Mouse (Mus musculus): ENCODE results near the gene Lrrc2. TPM values are rescaled to one million over a fixed set of nuclear protein-coding genes. Genes with fewer than 3 reads are reported as not detected.

Gene Lrrc2
- polyA plus RNA-seq, 1 experiment from 2014 or later = 0.06 TPM

- H3K9ac ChIP-seq (ENCODE audit: low read depth, low read length) = no peak overlapping the region
- DNase-seq (ENCODE audit: low spot score) = no peak
- 92% methylated on average over 9 of the region's 9 CpGs for WGBS
- ATAC-seq (ENCODE audit: low FRiP score) = no peak
- no peaks in the 10 kb centered on the region for H3K27me3 ChIP-seq (ENCODE audit: control insufficient read depth, insufficient read depth, low read length)
- H3K27ac ChIP-seq (ENCODE audit: low read depth, low read length) = no peak overlapping the region
- no peaks in the 10 kb centered on the region for H3K9me3 ChIP-seq (ENCODE audit: control insufficient read depth, low read length)
- H3K36me3 ChIP-seq (ENCODE audit: control insufficient read depth, insufficient read depth, low read length) = no peaks in the 10 kb centered on the region
- H3K4me3 ChIP-seq (ENCODE audit: low read depth, low read length) = no peak overlapping the region
- no peak overlapping the region for H3K4me2 ChIP-seq (replicated peaks; ENCODE audit: low read depth, low read length)
- H3K4me1 ChIP-seq (replicated peaks; ENCODE audit: control insufficient read depth, insufficient read depth, low read length) = no peaks in the 10 kb centered on the region
These were observed 51.9 kb downstream of the Lrrc2 start for GRCm38 (mm10) chr9:111003279-111003678.

GRCm38 (mm10) chr9:111006544-111006943 lies 55.2 kb downstream of the Lrrc2 start:
- DNase-seq (ENCODE audit: low spot score) (no peak), ATAC-seq (ENCODE audit: low FRiP score) (no peak)
- no peaks in the 10 kb centered on the region for H3K9me3 ChIP-seq (ENCODE audit: control insufficient read depth, low read length)
- no peaks in the 10 kb centered on the region for H3K4me1 ChIP-seq (replicated peaks; ENCODE audit: control insufficient read depth, insufficient read depth, low read length)
- no peaks in the 10 kb centered on the region for H3K36me3 ChIP-seq (ENCODE audit: control insufficient read depth, insufficient read depth, low read length)
- H3K9ac ChIP-seq (ENCODE audit: low read depth, low read length) = no peak overlapping the region
- H3K27ac ChIP-seq (ENCODE audit: low read depth, low read length) = no peak overlapping the region
- WGBS = 92% methylated on average over 2 of the region's 2 CpGs
- no peak overlapping the region for H3K4me3 ChIP-seq (ENCODE audit: low read depth, low read length)
- no peaks in the 10 kb centered on the region for H3K27me3 ChIP-seq (ENCODE audit: control insufficient read depth, insufficient read depth, low read length)
- H3K4me2 ChIP-seq (replicated peaks; ENCODE audit: low read depth, low read length) = no peak overlapping the region

DNA sequence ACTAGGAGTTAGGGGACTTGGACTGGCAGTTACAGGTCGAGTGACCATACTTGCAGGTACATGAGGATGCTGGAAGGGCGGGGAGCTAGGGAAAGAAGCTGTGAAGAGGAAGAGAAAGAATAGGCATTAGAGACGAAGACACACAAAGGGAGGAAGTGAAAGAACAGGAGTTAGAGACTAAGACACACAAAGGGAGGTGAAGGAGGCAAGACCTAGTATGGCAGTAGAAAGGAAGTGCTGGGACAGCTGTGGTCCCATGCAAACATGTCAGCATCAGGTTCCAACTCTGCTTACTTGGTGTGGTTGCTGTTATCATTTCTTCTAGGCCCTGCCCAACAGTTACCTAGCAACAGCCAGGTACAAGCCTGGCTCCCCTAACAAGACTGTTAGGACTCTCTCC lies 58.4 kb downstream of the Lrrc2 start:
- WGBS = 73% methylated on average over 3 of the region's 3 CpGs
- ATAC-seq (ENCODE audit: low FRiP score) = no peak
- H3K9ac ChIP-seq (ENCODE audit: low read depth, low read length) = no peak overlapping the region
- H3K27me3 ChIP-seq (ENCODE audit: control insufficient read depth, insufficient read depth, low read length) = no peaks in the 10 kb centered on the region
- H3K4me3 ChIP-seq (ENCODE audit: low read depth, low read length) = no peak overlapping the region
- H3K9me3 ChIP-seq (ENCODE audit: control insufficient read depth, low read length) = no peaks in the 10 kb centered on the region
- no peak overlapping the region for H3K27ac ChIP-seq (ENCODE audit: low read depth, low read length)
- H3K4me1 ChIP-seq (replicated peaks; ENCODE audit: control insufficient read depth, insufficient read depth, low read length) = no peaks in the 10 kb centered on the region
- H3K36me3 ChIP-seq (ENCODE audit: control insufficient read depth, insufficient read depth, low read length) = no peaks in the 10 kb centered on the region
- no peak for DNase-seq (ENCODE audit: low spot score)
- no peak overlapping the region for H3K4me2 ChIP-seq (replicated peaks; ENCODE audit: low read depth, low read length)

DNA sequence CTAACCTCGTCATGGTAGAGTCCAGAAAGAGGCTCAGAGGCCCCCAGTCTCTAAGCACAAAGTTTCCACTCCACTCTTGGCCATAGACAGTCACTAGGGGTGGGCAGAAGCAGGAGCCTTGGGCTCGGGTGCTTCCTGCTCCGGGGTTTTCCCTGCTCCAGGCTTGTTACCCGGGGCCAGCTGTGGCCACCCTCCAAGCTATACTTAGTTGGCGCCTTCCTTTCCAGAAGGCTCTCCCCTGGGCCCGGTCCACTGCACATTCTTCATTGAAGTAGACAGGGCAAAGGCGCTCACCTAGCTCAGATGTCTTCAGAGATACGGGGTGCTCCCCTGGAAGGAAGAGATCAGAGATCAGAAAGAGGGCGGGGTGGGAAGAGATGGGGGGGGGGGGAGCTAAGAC lies 60.2 kb downstream of the Lrrc2 start:
- Histone ChIP-seq H3K27ac (ENCODE audit: low read depth, low read length) (no peak overlapping the region), H3K9me3 (ENCODE audit: control insufficient read depth, low read length) (no peaks in the 10 kb centered on the region), H3K36me3 (ENCODE audit: control insufficient read depth, insufficient read depth, low read length) (no peaks in the 10 kb centered on the region), H3K4me1 (replicated peaks; ENCODE audit: control insufficient read depth, insufficient read depth, low read length) (no peaks in the 10 kb centered on the region), H3K4me3 (ENCODE audit: low read depth, low read length) (no peak overlapping the region), H3K27me3 (ENCODE audit: control insufficient read depth, insufficient read depth, low read length) (no peaks in the 10 kb centered on the region), H3K4me2 (replicated peaks; ENCODE audit: low read depth, low read length) (no peak overlapping the region), H3K9ac (ENCODE audit: low read depth, low read length) (no peak overlapping the region)
- DNase-seq (ENCODE audit: low spot score) (no peak), ATAC-seq (ENCODE audit: low FRiP score) (no peak)
- 77% methylated on average over 9 of the region's 9 CpGs for WGBS

DNA sequence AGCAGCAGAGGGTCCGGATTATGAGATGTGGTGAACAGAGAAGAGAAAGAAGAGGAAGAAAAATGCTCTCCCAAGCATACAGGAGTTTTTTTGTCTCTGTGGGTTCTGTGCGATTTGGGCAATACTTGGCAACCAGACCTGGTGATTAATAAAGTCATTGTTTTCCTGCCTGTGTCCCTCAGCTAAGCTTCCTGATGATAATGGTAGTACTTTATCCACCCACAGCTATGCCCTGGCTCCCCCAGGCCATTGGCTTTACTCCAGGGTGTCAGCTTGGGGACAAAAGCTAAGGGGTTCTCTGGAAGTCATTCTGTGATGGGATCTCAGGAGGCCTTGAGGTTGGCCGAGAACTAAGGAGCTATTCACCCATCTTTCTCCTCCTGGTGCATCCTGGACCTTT lies 60.7 kb downstream of the Lrrc2 start:
- H3K4me3 ChIP-seq (ENCODE audit: low read depth, low read length) = no peak overlapping the region
- no peaks in the 10 kb centered on the region for H3K36me3 ChIP-seq (ENCODE audit: control insufficient read depth, insufficient read depth, low read length)
- no peaks in the 10 kb centered on the region for H3K27me3 ChIP-seq (ENCODE audit: control insufficient read depth, insufficient read depth, low read length)
- ATAC-seq (ENCODE audit: low FRiP score) (no peak), DNase-seq (ENCODE audit: low spot score) (no peak)
- H3K9ac ChIP-seq (ENCODE audit: low read depth, low read length) = no peak overlapping the region
- H3K4me2 ChIP-seq (replicated peaks; ENCODE audit: low read depth, low read length) = no peak overlapping the region
- H3K27ac ChIP-seq (ENCODE audit: low read depth, low read length) = no peak overlapping the region
- H3K9me3 ChIP-seq (ENCODE audit: control insufficient read depth, low read length) = no peaks in the 10 kb centered on the region
- WGBS = 76% methylated on average over 3 of the region's 3 CpGs
- H3K4me1 ChIP-seq (replicated peaks; ENCODE audit: control insufficient read depth, insufficient read depth, low read length) = no peaks in the 10 kb centered on the region

DNA sequence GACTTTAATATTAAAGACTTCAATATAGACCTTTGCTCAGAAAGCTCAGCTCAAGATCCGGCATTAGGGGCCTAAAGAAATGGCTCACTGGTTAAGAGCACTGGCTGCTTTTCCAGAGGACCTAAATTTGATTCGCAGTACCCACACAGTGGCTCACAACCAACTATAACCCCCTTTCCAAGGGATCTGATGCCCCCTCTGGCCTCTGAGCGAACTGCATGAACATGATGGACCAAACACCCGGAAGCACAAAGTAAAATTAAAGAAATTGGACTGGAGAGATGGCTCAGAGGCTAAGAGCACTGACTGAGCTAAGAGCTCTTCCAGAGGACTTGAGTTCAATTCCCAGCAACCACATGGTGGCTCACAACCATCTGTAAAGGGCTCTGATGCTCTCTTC lies 64.3 kb downstream of the Lrrc2 start:
- H3K9me3 ChIP-seq (ENCODE audit: control insufficient read depth, low read length) = no peaks in the 10 kb centered on the region
- 84% methylated on average over 4 of the region's 4 CpGs for WGBS

GRCm38 (mm10) chr9:111019022-111019421 lies 67.7 kb downstream of the Lrrc2 start, which contains the start of gene Ltf:
TSS of gene Ltf (plus strand) at chr9:111019271.
- ATAC-seq (ENCODE audit: low FRiP score) (no peak), DNase-seq (ENCODE audit: low spot score) (no peak)
- H3K4me2 ChIP-seq (replicated peaks; ENCODE audit: low read depth, low read length) = no peak within 1 kb of the TSS
- H3K27ac ChIP-seq (ENCODE audit: low read depth, low read length) = no peak within 1 kb of the TSS
- H3K4me1 ChIP-seq (replicated peaks; ENCODE audit: control insufficient read depth, insufficient read depth, low read length) = no peaks in the 10 kb centered on the region
- no peaks in the 10 kb centered on the region for H3K27me3 ChIP-seq (ENCODE audit: control insufficient read depth, insufficient read depth, low read length)
- H3K4me3 ChIP-seq (ENCODE audit: low read depth, low read length) = no peak within 1 kb of the TSS
- H3K9ac ChIP-seq (ENCODE audit: low read depth, low read length) = no peak within 1 kb of the TSS
- no peaks in the 10 kb centered on the region for H3K36me3 ChIP-seq (ENCODE audit: control insufficient read depth, insufficient read depth, low read length)
- no peaks in the 10 kb centered on the region for H3K9me3 ChIP-seq (ENCODE audit: control insufficient read depth, low read length)
- 80% methylated on average over 5 of the region's 5 CpGs for WGBS

More for the DNA sequence above, 64.3 kb downstream of the Lrrc2 start:
- no peaks in the 10 kb centered on the region for H3K4me1 ChIP-seq (replicated peaks; ENCODE audit: control insufficient read depth, insufficient read depth, low read length)
- no peaks in the 10 kb centered on the region for H3K36me3 ChIP-seq (ENCODE audit: control insufficient read depth, insufficient read depth, low read length)
- no peaks in the 10 kb centered on the region for H3K27me3 ChIP-seq (ENCODE audit: control insufficient read depth, insufficient read depth, low read length)
- DNase-seq (ENCODE audit: low spot score) (no peak), ATAC-seq (ENCODE audit: low FRiP score) (no peak)
- no peak overlapping the region for H3K4me2 ChIP-seq (replicated peaks; ENCODE audit: low read depth, low read length)
- H3K4me3 ChIP-seq (ENCODE audit: low read depth, low read length) = no peak overlapping the region
- H3K9ac ChIP-seq (ENCODE audit: low read depth, low read length) = no peak overlapping the region
- H3K27ac ChIP-seq (ENCODE audit: low read depth, low read length) = no peak overlapping the region

- Histone ChIP-seq H3K27ac (ENCODE audit: low read depth, low read length) (no peak overlapping the region), H3K4me2 (replicated peaks; ENCODE audit: low read depth, low read length) (no peak overlapping the region), H3K9ac (ENCODE audit: low read depth, low read length) (no peak overlapping the region), H3K27me3 (ENCODE audit: control insufficient read depth, insufficient read depth, low read length) (no peaks in the 10 kb centered on the region), H3K4me1 (replicated peaks; ENCODE audit: control insufficient read depth, insufficient read depth, low read length) (no peaks in the 10 kb centered on the region), H3K36me3 (ENCODE audit: control insufficient read depth, insufficient read depth, low read length) (no peaks in the 10 kb centered on the region), H3K4me3 (ENCODE audit: low read depth, low read length) (no peak overlapping the region), H3K9me3 (ENCODE audit: control insufficient read depth, low read length) (no peaks in the 10 kb centered on the region)
- WGBS = 91% methylated on average over 10 of the region's 10 CpGs
- DNase-seq (ENCODE audit: low spot score) (no peak), ATAC-seq (ENCODE audit: low FRiP score) (no peak)
These were observed 75.4 kb downstream of the Lrrc2 start for GRCm38 (mm10) chr9:111026791-111027190.
